Mouse (Mus musculus): Measurements from ENCODE around the gene Rbm20.
A peak's percentile ranks its signal among the peaks of the same experiment; 100 is the strongest.

Rbm20 gene

DNA sequence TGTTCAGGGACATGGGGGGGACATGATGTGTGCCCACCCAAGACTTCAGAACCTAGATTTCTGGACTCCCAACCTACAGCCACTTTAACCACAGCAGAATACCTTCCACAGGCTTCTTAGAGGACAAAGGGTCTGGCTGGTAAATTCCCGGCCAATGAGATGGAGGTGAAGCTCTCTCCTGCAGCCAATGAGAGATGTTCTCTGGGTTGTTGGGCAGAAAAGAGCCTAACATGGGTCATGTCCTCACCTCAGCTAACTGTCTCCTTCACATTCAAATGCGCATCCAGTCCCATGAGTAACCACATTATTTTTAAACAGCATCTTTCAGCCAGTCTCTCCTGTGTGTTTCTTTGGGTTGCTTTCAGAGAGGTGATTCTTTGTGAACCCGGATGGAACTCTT lies 5.7 kb upstream of the Rbm20 start:
- DNase-seq (ENCODE audit: low spot score): no peak

DNA sequence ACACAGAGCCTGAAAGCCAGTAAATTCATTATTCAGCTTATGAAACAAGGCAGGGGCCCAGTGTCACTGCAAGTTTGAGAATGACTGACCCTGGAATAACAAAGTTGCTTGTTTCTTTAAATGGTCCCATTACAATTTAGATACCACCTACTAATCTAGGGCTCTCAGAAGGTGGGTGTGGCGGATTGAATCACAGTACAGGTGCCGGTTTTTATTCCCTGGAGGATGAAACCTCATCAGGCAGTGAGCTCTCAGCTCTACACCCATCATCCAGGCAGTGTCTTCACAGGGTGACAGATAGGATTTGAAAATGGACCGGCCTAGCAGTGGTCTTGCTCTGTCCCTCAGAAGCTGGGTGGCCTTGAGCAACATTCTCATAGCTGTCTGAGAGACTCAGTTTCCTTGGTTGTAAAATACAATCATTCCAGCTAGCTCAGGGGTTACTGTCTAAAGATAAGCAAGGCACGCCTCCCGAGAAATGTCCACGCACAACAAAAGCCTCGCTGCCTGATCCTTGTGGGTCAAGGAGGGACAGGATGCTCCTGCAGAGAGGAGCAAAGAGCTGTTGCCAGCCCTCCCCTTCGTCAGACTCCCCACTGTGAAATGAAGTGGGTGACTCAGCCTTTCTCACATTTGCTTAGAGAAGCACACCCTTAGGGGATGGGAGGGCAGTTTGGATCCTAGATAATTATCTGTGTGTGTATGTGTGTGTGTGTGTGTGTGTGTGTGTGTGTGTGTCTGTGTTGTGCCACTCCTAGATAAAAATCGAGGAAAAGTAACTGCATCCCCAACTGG lies 2.8 kb upstream of the Rbm20 start:
- DNase-seq (ENCODE audit: low spot score): no peak

DNA sequence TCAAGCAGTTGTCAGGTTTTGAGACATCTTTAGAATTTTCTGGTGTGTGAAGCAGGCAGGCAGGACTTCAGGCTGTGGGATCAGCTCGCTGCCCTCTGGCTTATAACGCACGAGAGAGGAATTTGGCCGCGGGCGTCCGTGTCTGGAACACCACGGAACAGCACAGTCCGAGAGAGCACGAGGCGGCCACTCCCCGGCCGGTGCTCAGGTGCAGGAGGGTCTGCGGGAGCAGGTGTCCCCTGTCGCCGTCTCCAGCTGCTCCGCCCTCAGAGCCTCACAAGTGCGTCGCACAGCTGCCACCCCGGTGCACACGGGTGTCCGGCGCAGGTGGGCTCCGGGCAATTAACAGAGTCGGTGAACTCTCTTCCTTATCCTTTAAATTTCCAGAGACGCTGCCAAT lies 878 bp upstream of the Rbm20 start:
- no peak for DNase-seq (ENCODE audit: low spot score)

DNA sequence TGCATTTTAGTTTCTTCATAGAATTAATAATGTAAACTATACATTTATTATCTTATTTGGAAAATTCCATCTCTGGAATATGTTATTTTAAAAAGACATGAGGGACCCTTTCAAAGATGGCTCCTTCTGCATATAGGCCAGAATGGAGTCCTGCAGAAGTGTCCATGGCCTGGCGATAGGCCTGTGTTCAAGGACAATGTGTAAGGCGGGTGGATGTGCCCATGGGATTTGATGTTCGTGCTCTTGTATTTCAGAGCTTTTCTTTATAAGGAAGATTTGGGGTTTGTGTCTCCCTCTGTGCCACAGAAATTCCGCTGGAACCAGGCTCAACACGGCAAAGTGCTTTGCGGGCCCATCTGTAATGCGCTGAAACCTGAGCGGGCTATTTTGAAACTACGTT lies 2.1 kb downstream of the Rbm20 start:
- no peak for DNase-seq (ENCODE audit: low spot score)

DNA sequence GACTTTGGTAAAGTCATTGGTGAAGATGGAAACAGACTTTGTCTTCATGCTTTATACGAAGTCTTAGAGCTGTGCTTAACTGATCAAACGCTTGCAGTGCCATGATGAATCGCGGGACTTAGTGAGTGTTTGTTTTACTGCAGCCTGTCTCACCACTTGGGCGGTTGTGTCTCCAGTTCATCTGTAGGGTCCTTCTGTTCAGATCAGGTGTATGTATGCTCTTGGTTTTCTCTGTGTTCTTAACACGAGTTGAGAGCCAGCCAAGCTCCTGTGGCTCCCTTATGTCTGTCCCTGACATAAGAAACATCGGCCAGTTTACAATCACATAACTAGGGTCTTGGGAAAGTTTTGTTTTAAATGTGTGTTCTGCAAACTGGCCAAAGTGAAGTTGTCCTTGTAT lies 2.9 kb downstream of the Rbm20 start:
- DNase-seq (ENCODE audit: low spot score): no peak

DNA sequence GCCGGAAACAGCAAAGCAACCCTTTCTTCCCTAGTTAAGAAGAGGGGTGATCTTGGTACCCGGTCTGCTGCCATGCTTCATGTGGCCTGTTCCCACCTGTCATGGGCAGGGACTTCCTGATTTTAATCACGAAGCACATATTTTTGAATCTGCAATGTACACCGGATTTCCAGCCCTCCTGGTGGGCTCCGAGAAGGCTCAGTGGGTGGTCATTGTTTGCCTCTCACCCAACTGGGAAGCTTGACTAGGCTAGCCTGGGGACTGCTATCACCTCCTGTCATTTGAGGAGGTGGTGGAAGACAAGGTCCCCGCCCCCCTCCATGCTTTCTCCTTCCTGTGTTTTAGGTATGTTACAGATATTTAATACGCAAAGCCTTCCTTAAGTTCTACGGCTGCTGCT lies 5.3 kb downstream of the Rbm20 start:
- no peak for DNase-seq (ENCODE audit: low spot score)

DNA sequence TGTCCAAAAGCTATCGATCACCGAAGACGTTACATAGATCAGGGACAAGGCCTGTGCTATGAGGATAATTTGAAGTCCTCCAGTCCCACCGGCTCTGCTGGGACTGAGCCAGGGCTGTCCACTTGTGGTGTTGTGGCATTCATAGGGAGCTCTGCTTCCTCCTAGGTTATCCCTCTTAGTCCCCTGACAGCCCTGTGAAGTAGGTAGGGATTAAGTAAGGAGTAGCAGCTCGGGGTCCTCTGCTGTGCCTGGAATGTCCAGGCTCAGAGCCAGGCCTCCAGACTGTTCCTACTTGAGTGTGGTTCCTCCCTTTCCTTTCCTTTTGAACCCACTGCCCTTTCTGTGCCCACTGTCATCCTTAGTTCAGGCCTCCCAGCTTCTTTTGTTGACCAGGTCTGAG lies 10.5 kb downstream of the Rbm20 start:
- no peak for DNase-seq (ENCODE audit: low spot score)

DNA sequence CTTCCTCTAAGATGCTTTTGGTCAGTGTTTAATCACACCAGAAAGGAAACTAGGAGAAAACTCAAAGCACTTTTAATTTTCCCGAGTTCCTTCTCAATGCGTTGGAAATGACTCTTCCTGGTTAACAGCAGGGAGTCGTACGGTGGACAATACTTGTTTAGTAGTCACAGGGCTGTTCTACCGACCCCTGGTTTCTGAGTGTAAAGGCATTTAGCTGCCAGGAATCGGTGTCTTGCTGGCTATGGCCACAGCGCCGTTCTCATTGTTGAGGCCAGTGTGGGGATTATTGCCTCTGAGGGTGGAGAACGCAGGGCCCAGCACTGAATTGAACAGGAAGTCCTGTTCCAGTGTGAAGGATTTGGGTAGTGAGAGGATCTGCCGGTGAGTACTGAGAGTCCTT lies 13.7 kb downstream of the Rbm20 start:
- DNase-seq (ENCODE audit: low spot score): no peak

DNA sequence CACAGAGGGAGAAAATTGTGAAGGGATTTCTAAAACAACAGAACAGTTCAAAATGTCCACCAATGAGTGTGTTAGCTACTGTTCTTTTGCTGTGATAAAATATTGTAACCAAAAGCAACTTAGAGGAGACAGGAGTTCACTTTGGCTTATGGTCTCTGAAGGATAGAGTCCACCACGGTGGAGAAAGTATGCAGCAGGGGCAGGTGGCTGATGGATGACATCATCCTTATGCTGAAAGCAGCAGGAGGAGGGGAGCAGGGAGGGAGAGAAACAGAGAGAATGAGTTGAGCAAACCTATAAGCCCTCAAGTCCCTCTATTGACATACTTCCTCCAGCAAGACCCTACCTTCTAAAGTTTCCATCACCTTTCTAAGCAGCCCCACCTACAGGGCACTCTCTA lies 16.9 kb downstream of the Rbm20 start:
- DNase-seq (ENCODE audit: low spot score): no peak

DNA sequence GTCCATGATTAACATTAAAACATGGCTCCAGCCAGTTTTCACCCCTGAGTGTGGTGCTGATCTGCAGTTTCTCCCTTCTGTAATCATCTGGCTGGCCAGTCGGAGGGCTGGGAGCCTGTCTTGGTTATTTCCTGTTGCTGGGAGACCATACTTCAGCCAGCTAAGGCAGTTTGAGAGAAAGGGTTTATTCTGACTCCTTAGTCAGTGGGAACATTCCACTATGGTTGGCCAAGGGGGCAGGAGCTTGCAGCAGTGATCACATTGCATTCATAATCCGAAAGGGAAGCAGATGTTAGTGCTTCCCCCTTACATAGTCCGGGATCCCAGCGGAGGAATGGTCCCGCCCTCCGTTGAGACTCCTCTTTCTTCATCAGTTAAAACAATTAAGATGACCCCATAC lies 19.0 kb downstream of the Rbm20 start:
- DNase-seq (ENCODE audit: low spot score): no peak

DNA sequence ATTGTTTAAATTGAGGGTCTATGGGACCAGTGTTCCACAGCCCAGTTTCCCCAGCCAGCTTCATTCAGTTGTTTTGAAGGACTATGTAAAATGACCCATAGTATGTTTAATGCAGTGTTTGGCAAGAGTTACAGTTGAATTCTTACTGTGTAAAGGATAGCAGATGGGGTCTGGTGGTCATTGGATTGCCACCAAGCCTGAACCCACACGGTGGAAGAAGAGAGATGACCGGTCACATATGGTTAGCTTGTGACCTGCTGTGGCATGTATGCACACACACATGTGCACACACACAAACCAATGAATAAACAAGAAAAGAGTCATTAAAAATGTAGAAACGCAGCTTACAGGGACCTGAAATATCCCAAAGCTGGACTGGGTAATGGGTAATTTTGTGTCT lies 19.5 kb downstream of the Rbm20 start:
- no peak for DNase-seq (ENCODE audit: low spot score)

DNA sequence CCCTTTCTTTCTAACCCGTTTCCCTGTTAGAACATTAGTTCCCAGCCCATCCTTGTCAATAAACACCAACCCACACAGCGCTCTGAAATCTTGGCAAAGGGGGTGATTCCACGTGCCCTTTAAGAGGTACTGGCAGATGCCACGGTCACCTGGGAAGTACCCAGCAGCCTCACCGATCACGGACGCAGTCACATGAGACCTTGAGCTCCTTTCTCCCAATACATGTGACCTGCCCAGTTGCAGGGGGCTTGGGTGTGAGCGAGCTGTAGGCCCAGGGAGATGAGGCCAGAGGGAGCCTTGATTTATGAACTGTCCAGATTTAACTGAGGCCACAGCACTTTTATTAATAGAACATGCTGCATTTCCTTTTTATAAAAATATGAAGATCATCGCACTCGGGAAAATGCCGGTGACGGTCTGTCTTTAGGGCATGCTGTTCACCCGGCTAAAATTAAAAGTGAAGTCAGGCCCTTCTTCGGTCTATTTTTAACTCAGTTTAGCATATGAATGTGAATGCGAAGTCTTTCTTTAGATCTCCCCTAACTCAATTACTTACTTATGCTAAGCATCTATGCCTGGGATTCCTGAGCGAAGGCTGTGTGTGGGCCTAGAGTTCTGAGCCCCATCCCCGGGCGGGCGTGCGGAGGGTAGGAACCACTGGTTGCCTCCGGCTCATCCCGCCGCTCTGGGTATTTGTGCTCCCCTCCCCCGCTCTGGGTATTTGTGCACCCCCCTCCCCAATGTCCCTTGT lies 20.4 kb downstream of the Rbm20 start:
- no peak for DNase-seq (ENCODE audit: low spot score)

DNA sequence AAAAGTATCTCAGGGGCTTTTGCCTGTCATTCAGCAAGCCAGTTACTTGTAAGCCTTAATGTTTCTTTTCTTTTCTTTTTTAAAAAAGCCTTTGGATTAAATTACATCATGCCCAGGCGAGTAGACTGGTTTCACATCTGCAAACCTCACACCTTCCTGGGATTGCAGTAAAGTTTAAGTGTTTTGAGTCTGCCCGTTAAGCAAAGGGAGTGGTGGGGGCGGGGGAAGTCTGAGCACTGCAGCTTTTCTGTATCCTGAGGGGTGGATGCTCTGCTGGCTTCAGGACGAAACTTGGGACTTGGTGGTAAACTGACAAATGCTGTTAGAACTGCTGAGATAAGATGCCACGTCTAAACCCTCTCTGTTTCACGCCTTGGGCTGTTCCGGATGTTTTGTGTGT lies 22.6 kb downstream of the Rbm20 start:
- DNase-seq (ENCODE audit: low spot score): no peak

DNA sequence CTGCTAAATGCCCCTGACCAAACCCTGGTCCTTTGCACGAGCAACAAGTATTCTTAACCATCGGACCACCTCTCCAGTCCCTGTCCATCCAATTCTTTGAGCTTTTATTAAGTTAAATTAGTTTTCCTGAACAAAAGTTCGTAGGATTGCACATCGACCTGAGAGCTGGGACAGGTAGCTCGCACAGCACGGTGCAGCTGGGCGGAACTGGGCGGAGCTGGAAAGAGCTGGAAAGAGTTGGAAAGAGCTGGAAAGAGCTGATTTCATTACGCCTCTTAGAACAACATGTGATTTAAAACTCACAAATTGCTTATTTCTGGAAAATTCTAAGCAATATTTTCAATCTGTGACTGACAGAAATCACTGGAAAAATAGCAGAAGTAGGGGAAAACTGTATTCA lies 24.3 kb downstream of the Rbm20 start:
- no peak for DNase-seq (ENCODE audit: low spot score)

DNA sequence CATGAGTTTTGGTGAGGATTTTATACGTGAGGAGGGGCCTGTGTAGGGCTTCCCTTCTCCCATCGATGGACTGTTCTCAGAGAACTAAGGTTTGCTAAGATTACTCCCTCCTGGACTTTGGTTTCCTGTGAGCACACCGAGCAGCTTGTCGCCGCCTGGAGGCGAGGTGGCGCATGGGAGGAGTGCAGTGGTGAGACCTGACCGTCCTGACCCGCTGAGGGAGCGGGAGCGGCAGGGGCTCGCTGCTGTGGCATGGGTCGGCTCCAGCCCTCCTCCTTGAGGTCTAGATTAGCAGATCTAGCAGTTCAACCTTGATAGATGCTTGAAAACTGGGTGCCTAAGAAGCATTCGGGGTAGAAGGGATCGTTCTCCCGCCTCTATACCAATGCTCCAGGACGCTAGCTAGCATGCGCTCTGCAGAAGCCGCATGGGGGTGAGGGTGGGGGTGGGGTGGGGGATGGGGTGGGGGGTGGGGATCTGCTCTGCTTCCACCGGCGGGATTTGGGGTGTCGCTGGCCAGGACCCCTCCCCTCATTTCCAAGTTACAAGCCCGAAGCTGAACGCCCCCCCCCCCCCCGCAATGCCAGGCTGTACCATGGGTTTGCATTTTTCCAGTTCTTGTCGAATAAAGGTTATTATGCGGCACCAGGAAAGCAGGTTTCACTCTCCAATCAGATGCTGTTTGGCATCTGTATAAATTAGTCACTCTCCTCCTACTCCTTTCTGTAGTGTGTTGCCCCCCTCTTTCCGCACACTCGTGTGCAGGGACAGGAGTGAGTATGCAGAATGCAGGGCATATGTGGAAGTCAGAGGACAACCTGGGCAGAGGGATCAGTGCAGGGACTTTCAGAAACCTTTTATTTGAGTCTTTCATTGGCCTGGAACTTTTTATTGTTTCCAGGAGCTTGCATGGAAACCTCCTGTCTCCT lies 28.1 kb downstream of the Rbm20 start:
- DNase-seq (ENCODE audit: low spot score): peak; percentile 57

DNA sequence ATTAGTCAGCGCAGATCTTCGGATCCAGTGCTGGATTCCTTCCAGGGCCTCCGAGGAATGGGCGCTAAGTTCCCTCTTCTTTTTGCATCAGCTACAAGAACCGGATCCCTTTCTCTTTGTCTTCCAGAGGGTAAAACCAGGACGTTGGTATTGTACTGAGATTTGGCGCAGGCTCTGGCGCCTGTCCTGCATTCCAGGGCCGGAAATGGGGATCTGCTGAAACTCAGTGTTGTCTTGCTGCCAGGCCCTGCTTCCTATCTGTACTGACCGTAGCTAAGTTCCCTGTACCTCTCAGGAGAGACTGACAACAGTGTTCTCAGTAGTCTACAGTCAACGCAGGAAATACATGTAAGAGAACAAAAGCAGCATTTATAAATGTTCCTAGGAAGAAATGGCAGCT lies 31.3 kb downstream of the Rbm20 start:
- no peak for DNase-seq (ENCODE audit: low spot score)

DNA sequence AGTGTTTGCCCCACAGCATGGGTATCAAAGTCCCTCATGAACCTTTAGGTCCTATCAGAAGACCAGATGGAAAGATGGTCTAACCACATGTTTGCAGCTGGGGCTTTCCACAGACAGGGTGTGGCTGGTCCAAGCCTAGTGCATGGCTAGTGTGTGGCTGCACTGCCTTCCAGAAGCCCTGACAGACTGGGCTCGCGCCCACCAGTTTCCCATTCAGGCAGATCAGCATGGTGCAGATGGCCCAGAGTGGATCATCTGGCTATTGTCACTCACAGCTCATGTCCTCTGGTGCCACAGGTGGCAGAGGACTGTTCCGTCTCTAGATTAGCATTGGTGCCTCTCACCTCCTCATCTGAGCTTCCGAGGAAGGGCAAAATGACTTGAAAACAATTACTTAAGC lies 33.8 kb downstream of the Rbm20 start:
- no peak for DNase-seq (ENCODE audit: low spot score)

DNA sequence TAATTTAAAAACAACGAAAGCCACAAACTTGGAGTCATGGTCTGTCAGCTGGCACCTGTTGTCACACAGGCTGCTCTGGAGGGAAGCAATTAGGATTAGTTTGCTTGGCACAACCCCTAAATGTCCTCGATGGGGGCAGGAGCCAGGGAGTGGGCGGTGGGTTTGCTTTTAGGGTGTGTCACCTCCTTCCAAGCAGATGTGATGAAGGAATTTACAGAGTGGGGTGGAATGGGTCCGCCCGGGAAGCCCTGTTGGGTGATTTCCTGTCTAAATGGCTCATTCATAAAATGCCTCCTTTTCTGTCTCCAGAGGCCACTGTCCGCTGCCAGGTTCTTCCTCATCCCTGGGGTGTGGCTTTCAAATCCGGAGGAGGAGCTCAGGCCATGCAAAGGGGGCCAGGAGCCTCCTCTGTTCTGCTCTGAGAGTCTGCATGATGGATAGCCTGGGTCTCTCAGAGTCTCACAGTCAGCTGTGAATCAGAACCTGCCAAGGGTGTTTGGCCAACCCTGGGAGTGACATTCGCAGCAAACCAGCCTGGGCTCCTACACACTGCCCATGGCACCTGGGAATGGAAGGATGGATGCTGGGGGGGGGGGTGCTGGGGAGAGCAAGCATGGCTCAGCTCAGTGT lies 34.3 kb downstream of the Rbm20 start:
- no peak for DNase-seq (ENCODE audit: low spot score)

DNA sequence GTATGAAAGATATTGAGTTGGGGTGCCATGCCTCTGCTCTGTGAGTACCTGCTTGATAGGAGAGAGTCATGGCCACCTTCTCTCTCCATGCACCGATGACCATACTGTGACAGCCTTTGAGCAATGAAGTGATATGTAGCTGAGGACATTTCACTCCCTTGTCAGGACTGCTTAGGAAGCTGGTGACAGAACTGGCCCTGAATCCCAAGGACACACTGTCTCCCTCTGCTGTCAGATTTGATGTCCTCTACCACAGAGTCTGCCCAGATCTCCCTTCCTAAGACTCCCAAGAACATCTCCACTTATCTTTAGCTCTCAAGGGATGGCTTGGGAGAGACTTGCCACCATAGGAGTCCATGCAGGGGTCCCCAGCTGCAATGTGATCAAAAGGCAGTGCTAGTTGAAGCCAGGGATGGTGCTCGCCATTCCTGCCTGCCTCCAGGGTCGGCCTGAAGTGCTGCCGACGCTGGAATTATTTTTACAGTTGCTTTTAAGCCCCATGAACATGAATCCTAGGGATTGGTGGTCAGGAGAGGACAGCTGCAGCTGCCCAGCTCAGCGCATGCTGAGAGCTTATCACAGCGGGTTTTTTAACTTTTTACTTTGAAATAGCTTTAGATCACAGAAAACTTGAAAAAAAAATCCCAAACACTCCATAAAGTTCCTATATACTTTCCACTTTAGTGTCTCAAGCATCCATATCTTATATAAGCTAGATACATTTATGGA lies 35.4 kb downstream of the Rbm20 start:
- DNase-seq (ENCODE audit: low spot score): no peak

DNA sequence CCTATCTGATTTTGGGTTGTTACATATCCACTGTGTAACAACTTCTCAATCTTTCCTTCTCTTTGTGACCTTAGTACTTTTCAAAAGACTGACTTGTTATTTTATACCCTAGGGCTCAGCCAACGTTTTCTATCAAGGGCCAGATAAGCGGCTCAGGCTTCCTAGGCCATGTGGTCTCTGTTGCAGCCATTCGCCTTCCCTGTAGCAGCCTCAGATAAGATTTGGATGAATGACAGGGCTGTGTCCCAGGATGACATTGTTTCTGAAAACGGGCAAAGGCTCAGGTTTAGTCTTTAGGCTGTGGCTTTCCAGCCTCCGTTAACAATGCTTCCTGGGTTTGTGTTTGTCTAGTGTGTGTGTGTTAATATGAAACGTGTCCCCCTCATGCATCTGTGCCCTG lies 36.3 kb downstream of the Rbm20 start:
- DNase-seq (ENCODE audit: low spot score): no peak

DNA sequence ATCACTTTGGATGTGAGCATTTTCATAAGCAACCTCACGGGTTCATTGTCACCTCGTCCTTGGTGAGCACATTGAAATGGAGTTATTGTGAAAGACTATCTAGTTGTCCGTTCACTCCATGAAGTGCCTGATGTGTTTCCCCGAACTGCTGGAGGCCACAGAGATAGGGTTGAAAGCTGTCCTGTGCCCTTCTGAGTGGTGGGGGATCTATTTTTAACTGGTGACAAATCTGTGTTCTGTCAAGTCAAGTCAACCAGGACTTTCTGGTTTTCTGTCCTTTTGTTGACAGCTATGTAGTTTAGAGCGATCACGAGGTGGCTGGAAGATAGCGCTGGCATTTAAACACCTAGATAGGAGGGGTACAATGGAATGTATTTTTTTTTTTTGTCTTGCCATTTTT lies 39.4 kb downstream of the Rbm20 start:
- DNase-seq (ENCODE audit: low spot score): no peak

DNA sequence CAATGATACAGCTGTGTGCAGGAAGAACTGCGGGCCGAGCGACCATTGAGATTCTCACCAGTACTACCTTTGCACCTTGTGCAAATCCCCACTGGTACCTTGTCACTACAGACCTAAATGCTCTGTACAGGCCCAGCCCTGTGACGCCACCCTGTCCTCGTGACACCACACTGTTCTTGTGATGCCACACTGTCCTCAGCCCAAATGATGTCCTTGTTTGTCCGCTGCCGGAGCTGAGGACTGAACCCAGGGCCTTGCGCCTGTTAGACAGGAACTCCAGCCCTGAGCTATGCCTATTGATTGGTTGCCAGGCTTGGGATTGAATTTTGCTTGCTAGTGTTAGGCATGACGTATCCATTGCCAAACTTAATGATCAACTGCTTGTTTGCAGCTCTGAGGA lies 40.3 kb downstream of the Rbm20 start:
- DNase-seq (ENCODE audit: low spot score): no peak

All from urinary bladder, postnatal 25 days (tissue).